Mouse (Mus musculus): Measurements from ENCODE around the gene Myrf.

- TF ChIP-seq POLR2A (IDR thresholded peaks at IDR 0.05; ENCODE audit: low read depth, low read length), result no peak; the same call in 1 of the 2 replicates
- no peak for TF ChIP-seq CTCF (IDR thresholded peaks at IDR 0.05; ENCODE audit: extremely low read depth, insufficient read length, insufficient replicate concordance, low read depth, low read length)
Observed at GRCm38 (mm10) chr19:10278669-10279324, 38.2 kb upstream of the Myrf start.

All from small intestine, adult 2 months (tissue).